Mouse (Mus musculus) urinary bladder, postnatal 25 days (tissue): Measurements from ENCODE around the gene Slc22a3.
A peak's percentile ranks its signal among the peaks of the same experiment; 100 is the strongest.

Experiments
- DNase-seq: peaks from one replicate; pipeline ENCODE4 v3.0.0; 2022; ENCODE audit warnings: low spot score

Slc22a3 gene

GRCm38 (mm10) chr17:12403420-12403819 lies 104.1 kb downstream of the Slc22a3 start:
- no peak for DNase-seq

GRCm38 (mm10) chr17:12396163-12396677 lies 111.3 kb downstream of the Slc22a3 start:
- DNase-seq: no peak

GRCm38 (mm10) chr17:12388239-12388638 lies 119.3 kb downstream of the Slc22a3 start:
- no peak for DNase-seq

- DNase-seq: no peak
Observed at GRCm38 (mm10) chr17:12387781-12388180, 119.7 kb downstream of the Slc22a3 start.

- DNase-seq: no peak
Observed at GRCm38 (mm10) chr17:12385049-12385794, 122.3 kb downstream of the Slc22a3 start.

- no peak for DNase-seq
Observed at GRCm38 (mm10) chr17:12382531-12382930, 125.0 kb downstream of the Slc22a3 start.

- no peak for DNase-seq
Observed at GRCm38 (mm10) chr17:12381579-12381978, 125.9 kb downstream of the Slc22a3 start.

GRCm38 (mm10) chr17:12380287-12380686 lies 127.2 kb downstream of the Slc22a3 start:
- DNase-seq: no peak

- DNase-seq: no peak
Observed at GRCm38 (mm10) chr17:12377981-12378705, 129.4 kb downstream of the Slc22a3 start, which contains the start of gene Plg. Plg (plus strand) TSS chr17:12378608.

GRCm38 (mm10) chr17:12373601-12374144 lies 133.8 kb downstream of the Slc22a3 start:
- no peak for DNase-seq

- peak; percentile 73 for DNase-seq
Observed at GRCm38 (mm10) chr17:12372021-12372420, 135.5 kb downstream of the Slc22a3 start.

GRCm38 (mm10) chr17:12371310-12371925 lies 136.1 kb downstream of the Slc22a3 start:
- DNase-seq: no peak

- DNase-seq: no peak
Observed at GRCm38 (mm10) chr17:12370289-12370688, 137.2 kb downstream of the Slc22a3 start.

GRCm38 (mm10) chr17:12369393-12369792 lies 138.1 kb downstream of the Slc22a3 start:
- DNase-seq: no peak
